Mouse (Mus musculus): ENCODE results near the gene Rgl1. TPM values are rescaled to one million over a fixed set of nuclear protein-coding genes. Genes with fewer than 3 reads are reported as not detected.
A peak's percentile ranks its signal among the peaks of the same experiment; 100 is the strongest.

Rgl1 gene
- polyA plus RNA-seq, 1 experiment from 2014 or later: 42.8 TPM

DNA sequence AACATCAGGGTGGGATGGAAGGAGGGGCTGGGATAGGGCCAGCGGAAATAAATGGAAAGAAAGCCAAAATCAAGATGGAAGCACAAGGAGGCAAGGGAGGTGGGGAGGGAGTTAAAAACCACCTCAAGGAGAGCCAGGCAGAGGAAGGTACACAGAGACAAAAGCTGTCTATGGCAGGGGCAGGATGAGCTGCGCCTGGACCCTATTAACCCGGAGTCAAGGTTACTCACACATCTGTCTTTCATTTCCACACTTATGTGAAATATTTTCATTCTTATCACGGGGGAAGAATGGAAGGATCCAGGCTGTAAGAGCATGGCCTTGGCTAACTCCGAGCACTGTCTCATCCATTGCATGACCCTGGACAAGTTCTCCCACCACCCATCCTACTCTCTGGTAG, 202.9 kb downstream of the Rgl1 start:
- Histone ChIP-seq H3K27ac (no peak overlapping the region), H3K9ac (no peak overlapping the region), H3K36me3 (no peaks in the 10 kb centered on the region), H3K27me3 (no peaks in the 10 kb centered on the region), H3K4me1 (peaks cover 23% of the 10 kb centered on the region), H3K4me2 (no peak overlapping the region), H3K9me3 (no peaks in the 10 kb centered on the region), H3K4me3 (no peak overlapping the region)
- ATAC-seq (ENCODE audit: insufficient number of reproducible peaks, low FRiP score, low TSS enrichment, low read depth): no peak
- 48% methylated on average over 5 of the region's 5 CpGs for WGBS

DNA sequence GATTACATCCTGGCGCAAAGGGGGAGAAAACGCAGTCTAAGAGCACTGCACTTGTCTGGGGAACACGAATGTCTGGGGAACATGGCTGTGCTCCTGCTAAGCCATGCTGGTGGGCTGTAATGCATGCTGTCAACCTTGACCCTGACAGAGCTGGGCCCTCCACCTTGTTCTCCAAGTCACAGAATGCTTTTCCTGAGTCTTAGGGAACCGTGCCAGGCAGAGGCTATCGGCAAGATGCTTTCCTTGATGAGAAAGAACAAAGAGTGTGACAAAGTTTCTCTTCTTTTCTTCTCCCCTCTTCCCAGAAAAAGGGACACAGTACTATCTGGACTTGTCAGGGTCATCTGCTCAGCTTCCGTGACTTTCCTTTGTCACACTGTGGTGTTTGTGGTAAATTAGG, 203.3 kb downstream of the Rgl1 start:
- no peak overlapping the region for H3K4me2 ChIP-seq
- no peak overlapping the region for H3K9ac ChIP-seq
- no peaks in the 10 kb centered on the region for H3K9me3 ChIP-seq
- no peak overlapping the region for H3K27ac ChIP-seq
- no peak overlapping the region for H3K4me3 ChIP-seq
- peaks cover 26% of the 10 kb centered on the region for H3K4me1 ChIP-seq
- no peaks in the 10 kb centered on the region for H3K27me3 ChIP-seq
- no peaks in the 10 kb centered on the region for H3K36me3 ChIP-seq
- ATAC-seq (ENCODE audit: insufficient number of reproducible peaks, low FRiP score, low TSS enrichment, low read depth): no peak
- 80% methylated on average over 6 of the region's 6 CpGs for WGBS

DNA sequence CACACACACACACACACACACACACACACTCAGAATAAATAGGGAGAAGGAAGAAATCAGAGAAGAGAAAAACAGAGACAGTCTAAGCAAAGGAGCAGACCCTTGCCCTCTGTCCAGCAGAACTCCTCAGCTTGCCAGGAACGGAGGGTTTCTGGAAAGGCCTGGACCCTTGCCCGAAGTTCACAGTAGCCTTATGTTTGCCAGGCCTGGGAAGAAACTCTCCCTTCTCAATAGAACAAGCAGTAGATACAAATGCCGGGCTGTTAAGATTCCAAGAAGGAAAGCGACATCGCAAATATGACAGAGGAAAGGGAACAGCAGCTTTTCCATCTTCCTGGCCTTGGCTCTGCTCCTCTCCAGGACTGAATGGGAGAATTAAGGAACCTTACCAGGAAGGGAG, 205.7 kb downstream of the Rgl1 start:
- Histone ChIP-seq H3K9ac (no peak overlapping the region), H3K27me3 (no peaks in the 10 kb centered on the region), H3K36me3 (no peaks in the 10 kb centered on the region), H3K9me3 (no peaks in the 10 kb centered on the region), H3K4me3 (no peak overlapping the region), H3K4me1 (peaks cover 34% of the 10 kb centered on the region), H3K27ac (peak overlapping the region; percentile 43; the same call in 1 of the 2 replicates), H3K4me2 (no peak overlapping the region)
- 58% methylated on average over 5 of the region's 5 CpGs for WGBS
- no peak for ATAC-seq (ENCODE audit: insufficient number of reproducible peaks, low FRiP score, low TSS enrichment, low read depth)

DNA sequence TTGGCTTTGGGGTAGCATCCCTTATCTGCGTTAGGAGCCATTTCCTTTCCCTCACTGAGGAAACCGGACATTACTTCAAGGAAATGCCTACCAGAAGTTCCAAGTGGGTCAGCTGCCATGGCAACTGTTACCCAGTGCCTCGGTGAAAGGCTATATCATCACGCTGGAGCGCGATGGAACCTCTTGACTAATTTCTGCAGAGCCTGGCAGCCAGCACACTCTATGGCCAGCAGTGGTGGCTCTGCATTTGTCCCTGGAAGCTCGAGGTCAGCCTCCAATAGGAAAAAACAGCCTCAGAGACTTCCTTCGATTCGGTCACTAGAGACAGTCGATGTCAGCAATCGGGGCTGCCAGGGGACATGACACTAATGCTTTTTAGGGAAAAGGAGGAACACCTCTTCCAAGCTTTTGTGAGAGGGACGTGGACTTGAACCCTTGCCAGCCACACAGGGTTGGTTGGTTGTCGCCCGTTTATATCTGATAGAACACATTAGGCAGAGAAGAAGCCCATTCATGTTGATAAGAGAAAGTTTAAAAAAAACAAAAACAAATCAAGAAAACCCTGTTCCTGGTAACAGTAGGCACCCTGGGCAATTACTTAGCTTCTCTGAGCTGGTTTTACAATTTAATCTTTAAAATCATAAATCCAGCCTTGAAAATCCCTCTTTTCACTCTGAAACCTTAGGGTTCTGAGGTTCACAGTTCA, 209.4 kb downstream of the Rgl1 start:
- Histone ChIP-seq H3K27me3 (no peaks in the 10 kb centered on the region), H3K4me3 (no peak overlapping the region), H3K36me3 (peaks cover 7% of the 10 kb centered on the region; the same call in 1 of the 2 replicates), H3K9ac (no peak overlapping the region), H3K4me1 (peaks cover 48% of the 10 kb centered on the region), H3K9me3 (no peaks in the 10 kb centered on the region), H3K4me2 (peak overlapping the region; percentile 27; the same call in 1 of the 2 replicates), H3K27ac (peak overlapping the region; percentile 86)
- no peak for ATAC-seq (ENCODE audit: insufficient number of reproducible peaks, low FRiP score, low TSS enrichment, low read depth)
- 66% methylated on average over 14 of the region's 14 CpGs for WGBS

- Histone ChIP-seq H3K9me3 (no peaks in the 10 kb centered on the region), H3K4me3 (no peak overlapping the region), H3K4me2 (peak overlapping the region; percentile 27; the same call in 1 of the 2 replicates), H3K36me3 (peaks cover 11% of the 10 kb centered on the region; the same call in 1 of the 2 replicates), H3K4me1 (peaks cover 50% of the 10 kb centered on the region), H3K9ac (0 out of 2 replicates have a peak overlapping the region, but pooled peaks have one; percentile 3), H3K27ac (peak overlapping the region; percentile 86), H3K27me3 (no peaks in the 10 kb centered on the region)
- WGBS: 7% methylated on average over 7 of the region's 7 CpGs
- ATAC-seq (ENCODE audit: insufficient number of reproducible peaks, low FRiP score, low TSS enrichment, low read depth): peak; percentile 75
These were observed 210.1 kb downstream of the Rgl1 start for GRCm38 (mm10) chr1:152555944-152556573.

DNA sequence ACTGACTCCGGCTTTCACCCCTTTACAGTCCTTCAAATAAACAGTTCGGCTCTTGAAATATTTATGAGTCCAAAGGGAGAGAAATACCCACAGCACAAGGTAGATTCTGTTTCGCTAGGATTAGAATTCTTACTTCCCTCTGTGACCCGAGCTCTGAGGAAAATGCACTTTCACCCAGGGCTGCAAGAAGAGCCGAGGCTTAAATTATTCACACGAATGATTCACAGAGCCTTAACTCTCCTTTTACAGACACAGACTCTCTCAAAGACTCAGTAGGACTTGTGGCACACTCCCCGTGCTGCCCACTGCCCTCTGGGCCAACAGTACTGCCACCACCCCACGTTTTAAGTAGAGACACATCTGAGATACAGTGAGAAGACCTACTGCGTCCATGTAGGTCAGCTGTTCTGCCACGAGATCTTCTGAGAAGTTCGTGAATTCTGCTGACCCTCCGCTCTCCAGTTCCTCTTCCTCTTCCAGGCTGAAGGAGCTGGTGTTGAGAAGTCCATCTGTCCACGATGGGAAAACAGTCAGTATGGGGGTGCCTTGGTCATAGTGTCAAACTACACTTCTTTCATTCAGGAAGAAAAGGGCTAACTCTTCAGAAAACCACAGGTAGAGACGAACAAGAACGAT, 212.1 kb downstream of the Rgl1 start:
- Histone ChIP-seq H3K4me2 (no peak overlapping the region), H3K27me3 (no peaks in the 10 kb centered on the region), H3K9ac (no peak overlapping the region), H3K9me3 (no peaks in the 10 kb centered on the region), H3K4me1 (peaks cover 60% of the 10 kb centered on the region), H3K27ac (peak overlapping the region; percentile 19; the same call in 1 of the 2 replicates), H3K4me3 (no peak overlapping the region), H3K36me3 (peaks cover 11% of the 10 kb centered on the region; the same call in 1 of the 2 replicates)
- ATAC-seq (ENCODE audit: insufficient number of reproducible peaks, low FRiP score, low TSS enrichment, low read depth): no peak
- 62% methylated on average over 15 of the region's 15 CpGs for WGBS

GRCm38 (mm10) chr1:152550973-152551372, 215.2 kb downstream of the Rgl1 start:
- H3K9me3 ChIP-seq: no peaks in the 10 kb centered on the region
- H3K4me2 ChIP-seq: no peak overlapping the region
- no peak overlapping the region for H3K4me3 ChIP-seq
- ATAC-seq (ENCODE audit: insufficient number of reproducible peaks, low FRiP score, low TSS enrichment, low read depth): no peak
- H3K27ac ChIP-seq: peak overlapping the region; percentile 50
- H3K4me1 ChIP-seq: peaks cover 43% of the 10 kb centered on the region
- no peak overlapping the region for H3K9ac ChIP-seq
- 58% methylated on average over 3 of the region's 3 CpGs for WGBS
- H3K36me3 ChIP-seq: peaks cover 17% of the 10 kb centered on the region; the same call in 1 of the 2 replicates
- no peaks in the 10 kb centered on the region for H3K27me3 ChIP-seq

GRCm38 (mm10) chr1:152550544-152550943, 215.6 kb downstream of the Rgl1 start:
- H3K27ac ChIP-seq: peak overlapping the region; percentile 44; the same call in 1 of the 2 replicates
- no peaks in the 10 kb centered on the region for H3K9me3 ChIP-seq
- no peak overlapping the region for H3K4me3 ChIP-seq
- H3K9ac ChIP-seq: no peak overlapping the region
- peak; percentile 32; the same call in 1 of the 2 replicates for ATAC-seq (ENCODE audit: insufficient number of reproducible peaks, low FRiP score, low TSS enrichment, low read depth)
- no peak overlapping the region for H3K4me2 ChIP-seq
- peaks cover 39% of the 10 kb centered on the region for H3K4me1 ChIP-seq
- no peaks in the 10 kb centered on the region for H3K27me3 ChIP-seq
- 51% methylated on average over 2 of the region's 2 CpGs for WGBS
- peaks cover 19% of the 10 kb centered on the region; the same call in 1 of the 2 replicates for H3K36me3 ChIP-seq

GRCm38 (mm10) chr1:152549061-152549738, 217.0 kb downstream of the Rgl1 start:
- H3K4me3 ChIP-seq: no peak overlapping the region
- H3K4me1 ChIP-seq: peaks cover 31% of the 10 kb centered on the region
- H3K27me3 ChIP-seq: no peaks in the 10 kb centered on the region
- peaks cover 23% of the 10 kb centered on the region; the same call in 1 of the 2 replicates for H3K36me3 ChIP-seq
- H3K4me2 ChIP-seq: no peak overlapping the region
- peak; percentile 67; the same call in 1 of the 2 replicates for ATAC-seq (ENCODE audit: insufficient number of reproducible peaks, low FRiP score, low TSS enrichment, low read depth)
- H3K27ac ChIP-seq: peak overlapping the region; percentile 71
- no peaks in the 10 kb centered on the region for H3K9me3 ChIP-seq
- H3K9ac ChIP-seq: no peak overlapping the region
- 32% methylated on average over 13 of the region's 13 CpGs for WGBS

- no peak overlapping the region for H3K4me2 ChIP-seq
- no peak for ATAC-seq (ENCODE audit: insufficient number of reproducible peaks, low FRiP score, low TSS enrichment, low read depth)
- no peaks in the 10 kb centered on the region for H3K27me3 ChIP-seq
- 88% methylated on average over 2 of the region's 2 CpGs for WGBS
- H3K4me3 ChIP-seq: no peak overlapping the region
- peaks cover 53% of the 10 kb centered on the region for H3K36me3 ChIP-seq
- no peaks in the 10 kb centered on the region for H3K9me3 ChIP-seq
- no peak overlapping the region for H3K27ac ChIP-seq
- H3K4me1 ChIP-seq: peaks cover 2% of the 10 kb centered on the region
- H3K9ac ChIP-seq: no peak overlapping the region
These were observed 222.5 kb downstream of the Rgl1 start for GRCm38 (mm10) chr1:152543449-152544159.

DNA sequence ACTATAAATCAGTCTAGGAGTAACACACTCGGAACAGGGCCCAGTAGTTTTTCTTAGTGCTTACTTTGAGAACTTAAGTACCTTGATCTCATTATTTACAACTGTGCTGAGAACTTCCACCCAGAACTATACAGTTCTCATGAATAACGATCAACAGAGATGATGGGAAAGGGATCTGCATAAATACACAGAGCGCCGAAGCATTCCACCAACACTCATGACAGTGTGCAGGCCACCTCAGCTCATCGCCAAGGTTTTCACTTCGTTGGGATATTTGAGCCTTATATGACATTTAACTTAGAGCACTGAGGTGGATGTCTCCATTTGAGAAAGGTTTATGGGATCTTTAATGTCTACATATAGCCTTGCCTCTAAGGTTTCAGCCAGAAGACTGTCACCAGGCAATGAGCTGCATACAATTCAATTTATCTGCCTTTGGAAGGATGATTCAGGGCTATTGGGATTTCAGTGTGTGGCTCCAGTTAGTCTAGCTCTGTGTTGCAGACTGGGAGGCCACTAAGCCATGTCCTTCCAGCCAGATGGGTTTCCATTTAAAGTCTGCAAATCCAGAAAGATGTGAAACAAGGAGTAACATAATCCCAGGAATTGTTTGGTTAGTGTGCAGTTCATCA, 223.3 kb downstream of the Rgl1 start:
- 84% methylated on average over 6 of the region's 6 CpGs for WGBS

More for the DNA sequence above, 223.3 kb downstream of the Rgl1 start:
- no peak for ATAC-seq (ENCODE audit: insufficient number of reproducible peaks, low FRiP score, low TSS enrichment, low read depth)
- Histone ChIP-seq H3K27me3 (no peaks in the 10 kb centered on the region), H3K4me1 (no peaks in the 10 kb centered on the region), H3K9ac (no peak overlapping the region), H3K4me2 (no peak overlapping the region), H3K4me3 (no peak overlapping the region), H3K9me3 (no peaks in the 10 kb centered on the region), H3K27ac (no peak overlapping the region), H3K36me3 (peaks cover 60% of the 10 kb centered on the region)
